Mouse (Mus musculus): ENCODE results near the gene Hyou1. TPM values are rescaled to one million over a fixed set of nuclear protein-coding genes. Genes with fewer than 3 reads are reported as not detected.
"Not testable (repeated sequence)": the region's sequence is repeated elsewhere in the genome, so short reads cannot be mapped to it uniquely, and the experiment has no call there.

Hyou1 gene
- total RNA-seq, 1 experiment from 2014 or later, result 42.2 TPM

DNA sequence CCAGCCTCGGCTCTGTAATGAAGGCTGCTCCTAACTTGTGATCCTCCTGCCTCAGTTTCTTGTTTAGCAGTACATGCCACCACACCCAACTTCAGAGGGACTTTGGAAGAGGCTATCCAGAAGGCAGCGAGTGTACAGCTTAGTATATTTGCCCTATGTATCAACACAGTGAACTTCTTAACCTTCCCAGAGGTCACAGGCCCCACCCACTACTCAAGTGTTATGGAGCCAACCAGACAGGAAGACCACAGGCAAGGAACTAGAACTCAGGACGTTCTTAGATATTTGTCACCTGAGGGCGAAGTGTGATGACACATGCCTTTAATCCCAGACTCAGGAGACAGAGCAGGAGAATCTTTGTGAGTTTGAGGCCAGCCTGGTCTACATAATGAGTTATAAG, 31.7 kb upstream of the Hyou1 start:
- ATAC-seq (ENCODE audit: extremely low read depth, insufficient number of reproducible peaks, low FRiP score, poor library complexity, severe bottlenecking), result no peak

DNA sequence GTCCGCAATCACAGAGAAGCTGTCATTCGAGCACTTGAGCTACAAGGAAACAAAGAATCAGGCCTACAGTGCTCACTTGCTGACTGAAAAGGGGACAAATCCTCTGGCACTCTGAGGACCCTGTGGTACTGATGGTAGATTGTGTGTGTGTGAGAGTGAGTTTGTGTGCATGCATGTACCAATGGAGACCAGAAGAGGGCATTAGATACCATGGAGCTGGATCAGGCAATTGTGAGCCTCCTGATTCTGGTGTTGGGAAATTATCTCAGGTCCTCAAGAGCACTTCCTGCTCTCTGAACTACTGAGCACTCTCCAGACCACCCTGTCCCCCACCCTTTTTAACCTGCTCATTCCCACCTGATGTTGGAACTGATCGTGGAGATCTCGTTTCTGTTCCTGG, 30.7 kb upstream of the Hyou1 start:
- ATAC-seq (ENCODE audit: extremely low read depth, insufficient number of reproducible peaks, low FRiP score, poor library complexity, severe bottlenecking), result no peak

DNA sequence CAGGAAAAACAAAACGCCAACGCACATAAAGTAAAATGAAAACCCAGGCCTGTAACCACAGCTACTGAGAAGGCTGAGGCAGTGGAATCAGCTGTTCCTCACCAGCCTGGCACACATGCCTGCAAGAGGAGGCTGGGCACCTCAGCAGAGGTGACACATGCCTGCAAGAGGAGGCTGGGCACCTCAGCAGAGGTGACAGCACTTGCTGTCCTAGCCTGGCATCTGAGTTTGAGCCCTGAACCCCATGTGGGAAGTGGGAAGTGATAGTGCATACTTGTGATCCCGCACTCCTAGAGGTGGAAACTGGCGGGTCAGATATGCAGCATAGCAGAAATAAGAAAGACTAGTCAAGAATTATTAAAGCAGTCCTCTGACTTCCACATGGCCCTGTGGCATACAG, 27.9 kb upstream of the Hyou1 start:
- ATAC-seq (ENCODE audit: extremely low read depth, insufficient number of reproducible peaks, low FRiP score, poor library complexity, severe bottlenecking), result no peak

DNA sequence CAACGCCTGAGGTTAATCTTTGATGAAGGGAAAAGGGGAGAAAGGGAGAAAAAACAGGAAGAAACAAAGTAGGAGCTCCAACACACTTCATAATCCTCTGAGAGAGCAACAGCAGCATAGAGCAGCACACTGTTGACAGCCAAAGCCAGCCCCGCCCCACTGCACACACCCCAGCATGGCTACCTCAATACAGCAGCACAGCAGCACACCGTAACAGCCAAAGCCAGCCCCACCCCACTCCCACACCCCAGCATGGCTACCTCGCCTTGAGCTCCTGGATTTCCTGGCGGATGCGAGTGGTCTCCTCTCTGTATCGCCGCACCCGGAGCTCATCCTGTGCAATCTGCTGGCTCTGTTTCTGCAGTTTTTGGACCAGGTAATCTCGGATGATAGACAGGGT, 27.0 kb upstream of the Hyou1 start:
- ATAC-seq (ENCODE audit: extremely low read depth, insufficient number of reproducible peaks, low FRiP score, poor library complexity, severe bottlenecking), result no peak

DNA sequence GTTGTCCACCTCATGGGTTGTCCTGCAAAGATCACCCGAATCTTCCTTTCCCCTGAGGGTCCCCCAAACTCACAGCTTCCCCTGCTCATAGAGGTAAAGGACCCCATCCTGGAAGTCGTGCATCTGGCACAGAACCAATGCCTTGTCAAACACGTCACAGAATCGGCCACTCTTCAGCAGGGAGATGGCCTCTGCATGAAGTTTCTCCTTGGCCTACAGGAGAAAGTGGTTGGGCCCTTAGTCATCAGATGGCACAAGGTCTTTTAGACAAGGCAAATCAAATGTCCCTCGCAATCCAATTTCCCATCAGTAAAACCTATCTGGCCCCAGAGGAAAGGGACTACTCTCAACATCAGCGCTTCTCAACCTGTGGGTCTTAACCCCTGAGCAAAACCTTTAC, 26.1 kb upstream of the Hyou1 start:
- no peak for ATAC-seq (ENCODE audit: extremely low read depth, insufficient number of reproducible peaks, low FRiP score, poor library complexity, severe bottlenecking)

GRCm38 (mm10) chr9:44357207-44357606, 22.1 kb upstream of the Hyou1 start:
- no peak; the same call in 1 of the 2 replicates for ATAC-seq (ENCODE audit: extremely low read depth, insufficient number of reproducible peaks, low FRiP score, poor library complexity, severe bottlenecking)

GRCm38 (mm10) chr9:44361190-44361917, 17.9 kb upstream of the Hyou1 start, which contains the start of gene Vps11:
Gene Vps11, minus strand, starts transcription at chr9:44361670.
- peak; percentile 90 for ATAC-seq (ENCODE audit: extremely low read depth, insufficient number of reproducible peaks, low FRiP score, poor library complexity, severe bottlenecking)

DNA sequence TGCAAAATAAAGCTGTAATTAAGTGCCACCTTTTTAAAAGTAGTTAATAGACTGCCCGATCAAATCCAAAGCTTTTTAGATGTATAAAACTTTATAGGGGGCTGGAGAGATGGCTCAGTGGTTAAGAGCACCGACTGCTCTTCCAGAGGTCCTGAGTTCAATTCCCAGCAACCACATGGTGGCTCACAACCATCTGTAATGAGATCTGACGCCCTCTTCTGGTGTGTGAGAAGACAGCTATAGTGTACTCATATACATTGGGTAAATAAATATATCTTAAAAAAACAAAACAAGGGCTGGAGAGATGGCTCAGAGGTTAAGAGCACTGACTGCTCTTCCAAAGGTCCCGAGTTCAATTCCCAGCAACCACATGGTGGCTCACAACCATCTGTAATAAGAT, 17.4 kb upstream of the Hyou1 start:
- ATAC-seq (ENCODE audit: extremely low read depth, insufficient number of reproducible peaks, low FRiP score, poor library complexity, severe bottlenecking), result not testable (repeated sequence)

GRCm38 (mm10) chr9:44364480-44364879, 14.8 kb upstream of the Hyou1 start:
- no peak for ATAC-seq (ENCODE audit: extremely low read depth, insufficient number of reproducible peaks, low FRiP score, poor library complexity, severe bottlenecking)

GRCm38 (mm10) chr9:44373386-44373785, 5.9 kb upstream of the Hyou1 start:
- ATAC-seq (ENCODE audit: extremely low read depth, insufficient number of reproducible peaks, low FRiP score, poor library complexity, severe bottlenecking), result no peak

GRCm38 (mm10) chr9:44376141-44376540, 3.1 kb upstream of the Hyou1 start:
- ATAC-seq (ENCODE audit: extremely low read depth, insufficient number of reproducible peaks, low FRiP score, poor library complexity, severe bottlenecking), result no peak

GRCm38 (mm10) chr9:44377335-44377734, 2.0 kb upstream of the Hyou1 start:
- ATAC-seq (ENCODE audit: extremely low read depth, insufficient number of reproducible peaks, low FRiP score, poor library complexity, severe bottlenecking), result not testable (repeated sequence)

- no peak for ATAC-seq (ENCODE audit: extremely low read depth, insufficient number of reproducible peaks, low FRiP score, poor library complexity, severe bottlenecking)
Measured at GRCm38 (mm10) chr9:44378153-44378730, 1.0 kb upstream of the Hyou1 start.

- ATAC-seq (ENCODE audit: extremely low read depth, insufficient number of reproducible peaks, low FRiP score, poor library complexity, severe bottlenecking), result no peak
Measured at GRCm38 (mm10) chr9:44379862-44380261, 572 bp downstream of the Hyou1 start.

DNA sequence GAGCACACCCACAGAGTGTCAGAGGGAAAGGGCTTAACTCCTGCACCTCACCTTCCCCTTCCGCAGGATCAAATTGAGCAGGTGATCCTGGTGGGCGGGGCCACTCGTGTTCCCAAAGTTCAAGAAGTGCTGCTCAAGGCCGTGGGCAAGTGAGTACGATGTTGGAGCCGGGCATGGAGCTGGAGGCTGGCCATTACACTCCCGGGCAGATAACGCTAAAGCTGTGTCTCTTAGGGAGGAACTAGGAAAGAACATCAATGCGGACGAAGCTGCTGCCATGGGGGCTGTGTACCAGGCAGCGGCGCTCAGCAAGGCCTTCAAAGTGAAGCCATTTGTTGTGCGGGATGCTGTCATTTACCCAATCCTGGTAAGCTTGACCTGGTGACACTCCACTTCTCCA, 5.3 kb downstream of the Hyou1 start:
- no peak for ATAC-seq (ENCODE audit: extremely low read depth, insufficient number of reproducible peaks, low FRiP score, poor library complexity, severe bottlenecking)

- ATAC-seq (ENCODE audit: extremely low read depth, insufficient number of reproducible peaks, low FRiP score, poor library complexity, severe bottlenecking), result no peak
Measured at GRCm38 (mm10) chr9:44387221-44387620, 7.9 kb downstream of the Hyou1 start.

GRCm38 (mm10) chr9:44389273-44389672, 10.0 kb downstream of the Hyou1 start:
- ATAC-seq (ENCODE audit: extremely low read depth, insufficient number of reproducible peaks, low FRiP score, poor library complexity, severe bottlenecking), result peak; percentile 70; the same call in 1 of the 2 replicates

- peak; percentile 64 for ATAC-seq (ENCODE audit: extremely low read depth, insufficient number of reproducible peaks, low FRiP score, poor library complexity, severe bottlenecking)
Measured at GRCm38 (mm10) chr9:44391466-44391865, 12.2 kb downstream of the Hyou1 start.

- peak; percentile 98 for ATAC-seq (ENCODE audit: extremely low read depth, insufficient number of reproducible peaks, low FRiP score, poor library complexity, severe bottlenecking)
Measured at GRCm38 (mm10) chr9:44396684-44397411, 17.6 kb downstream of the Hyou1 start, which contains the start of gene Slc37a4. Gene Slc37a4, plus strand, starts transcription at chr9:44396852.

- ATAC-seq (ENCODE audit: extremely low read depth, insufficient number of reproducible peaks, low FRiP score, poor library complexity, severe bottlenecking), result no peak
Measured at GRCm38 (mm10) chr9:44398087-44398486, 18.8 kb downstream of the Hyou1 start.

All from neutrophil, adult 5-6 weeks (primary cell).